7 mouse cellular contexts compared by ENCODE assay signal in genomic region chr3:55111935-55112709, GRCm38 (mm10). TPM values are rescaled to one million over a fixed set of nuclear protein-coding genes. Genes with fewer than 3 reads are reported as not detected.
DNase-seq lines count a peak whose midpoint lies in the region; ATAC-seq lines count a peak whose summit lies in the region.

Spg20 (plus strand) TSS chr3:55112108.

- peak; percentile 96 for ATAC-seq in intestine, embryonic 15.5 days

- H3K9me3 ChIP-seq in intestine, embryonic 15.5 days: no peaks in the 10 kb centered on the region
- H3K9me3 ChIP-seq in midbrain, embryonic 10.5 days (replicated peaks): peaks cover 4% of the 10 kb centered on the region

- peak within 1 kb of the TSS; percentile 86 for H3K27ac ChIP-seq in intestine, embryonic 15.5 days
- peak within 1 kb of the TSS; percentile 94 for H3K27ac ChIP-seq in midbrain, embryonic 10.5 days (replicated peaks)

- under 1% methylated on average over 57 of the region's 58 CpGs for WGBS in intestine, embryonic 15.5 days
- WGBS in midbrain, embryonic 10.5 days: under 1% methylated on average over 58 of the region's 58 CpGs

- H3K9ac ChIP-seq in intestine, embryonic 15.5 days: peak within 1 kb of the TSS; percentile 92

- H3K36me3 ChIP-seq in intestine, embryonic 15.5 days: peaks cover 2% of the 10 kb centered on the region; the same call in 1 of the 2 replicates
- H3K36me3 ChIP-seq in midbrain, embryonic 10.5 days: peaks cover 12% of the 10 kb centered on the region

- peaks cover 7% of the 10 kb centered on the region for H3K4me1 ChIP-seq in intestine, embryonic 15.5 days (replicated peaks)
- H3K4me1 ChIP-seq in midbrain, embryonic 10.5 days: peaks cover 25% of the 10 kb centered on the region

- H3K27me3 ChIP-seq in intestine, embryonic 15.5 days (replicated peaks): no peaks in the 10 kb centered on the region
- no peaks in the 10 kb centered on the region for H3K27me3 ChIP-seq in midbrain, embryonic 10.5 days (ENCODE audit: low read depth, poor library complexity, severe bottlenecking)

- peak within 1 kb of the TSS; percentile 67 for H3K4me2 ChIP-seq in intestine, embryonic 15.5 days (replicated peaks)

- H3K4me3 ChIP-seq in intestine, embryonic 15.5 days (replicated peaks): peak within 1 kb of the TSS; percentile 65
- H3K4me3 ChIP-seq in midbrain, embryonic 10.5 days: peak within 1 kb of the TSS; percentile 69

- peak; percentile 99 for DNase-seq in adrenal gland, adult 18-20 months (ENCODE audit: low spot score in 2 of 2)
- DNase-seq in embryo, embryonic 11 days: peak; percentile 94
- peak; percentile 95 to 97 for DNase-seq in gastrocnemius, postnatal 36 days
- peak; percentile 92 for DNase-seq in left cerebral cortex, postnatal 25 days (ENCODE audit: low spot score in 2 of 2)
- peak; percentile 96 for DNase-seq in midbrain, embryonic 10.5 days (ENCODE audit: low spot score)
- DNase-seq in right cerebral cortex, postnatal 4 days: peak; percentile 94

- intact Hi-C loops in gastrocnemius, postnatal 36 days (cut with DNase I): loop anchor here (5.0 kb wide), 1 partner anchor 35 kb away; no protein-coding TSS in a partner anchor
- intact Hi-C loops in left cerebral cortex, postnatal 25 days (cut with DNase I): loop anchor here (1.0 kb wide), 1 partner anchor 32 kb away; no protein-coding TSS in a partner anchor

RNA-seq across cellular contexts. Expression of gene Spg20, which starts in this region (rescaled TPM):
- total RNA-seq in adrenal gland, adult 18-20 months (2021): 10 to 100 TPM; 38.7 to 59.3 TPM
- 10 to 100 TPM; 22.9 to 28.9 TPM for total RNA-seq in gastrocnemius, postnatal 36 days (2021)
- 32.8 and 37.4 TPM in 2 replicates for polyA plus RNA-seq in intestine, embryonic 15.5 days (2015; fragmentation: Nextera tagmentation; extraction: Ambion mirVana)
- total RNA-seq in left cerebral cortex, postnatal 25 days (2021): 10 to 100 TPM; 25.2 to 31.6 TPM
- polyA plus RNA-seq in midbrain, embryonic 10.5 days (2016; fragmentation: Nextera tagmentation; extraction: Ambion mirVana): 50.5 and 51.6 TPM in 2 replicates

Comparison
In these comparisons a context has a peak if more than half of its experiments do, and no peak if none do; other contexts are left out.
1. Peak in every context shown above with its lines: DNase-seq, ATAC-seq, H3K4me3 ChIP-seq and H3K27ac ChIP-seq.